Comparison of ENCODE assay signal across 8 mouse cellular contexts in genomic region chr6:35177650-35178272, GRCm38 (mm10). TPM values are rescaled to one million over a fixed set of nuclear protein-coding genes. Genes with fewer than 3 reads are reported as not detected.
DNase-seq lines count a peak whose midpoint lies in the region; ATAC-seq lines count a peak whose summit lies in the region.

No protein-coding gene starts in this region.

- H3K9ac ChIP-seq in kidney, embryonic 16.5 days (replicated peaks; ENCODE audit: low read length): peak overlapping the region; percentile 75
- H3K9ac ChIP-seq in heart, embryonic 16.5 days (ENCODE audit: low read length): peak overlapping the region; percentile 85
- peak overlapping the region; percentile 92 for H3K9ac ChIP-seq in liver, embryonic 12.5 days

- H3K27ac ChIP-seq in kidney, embryonic 16.5 days (ENCODE audit: low read length): peak overlapping the region; percentile 96
- peak overlapping the region; percentile 92 for H3K27ac ChIP-seq in heart, embryonic 16.5 days (ENCODE audit: low read length)
- peak overlapping the region; percentile 85 for H3K27ac ChIP-seq in liver, embryonic 12.5 days

- H3K4me3 ChIP-seq in kidney, embryonic 16.5 days (ENCODE audit: low read length): peak overlapping the region; percentile 63
- H3K4me3 ChIP-seq in heart, embryonic 16.5 days (ENCODE audit: low read length): peak overlapping the region; percentile 73
- H3K4me3 ChIP-seq in liver, embryonic 12.5 days: peak overlapping the region; percentile 82

- H3K36me3 ChIP-seq in kidney, embryonic 16.5 days (ENCODE audit: insufficient read depth, low read length): no peaks in the 10 kb centered on the region
- H3K36me3 ChIP-seq in heart, embryonic 16.5 days (ENCODE audit: control insufficient read depth, insufficient read depth): no peaks in the 10 kb centered on the region
- no peaks in the 10 kb centered on the region for H3K36me3 ChIP-seq in liver, embryonic 12.5 days

- WGBS in kidney, embryonic 16.5 days: under 1% methylated on average over 59 of the region's 69 CpGs
- WGBS in heart, embryonic 16.5 days: under 1% methylated on average over 69 of the region's 69 CpGs
- under 1% methylated on average over 69 of the region's 69 CpGs for whole genome bisulfite sequencing in liver, embryonic 12.5 days (ENCODE audit: insufficient replicate concordance)

- peak overlapping the region; percentile 69 for H3K4me2 ChIP-seq in kidney, embryonic 16.5 days (replicated peaks; ENCODE audit: low read depth, low read length)
- H3K4me2 ChIP-seq in heart, embryonic 16.5 days (ENCODE audit: low read depth, low read length): peak overlapping the region; percentile 96
- peak overlapping the region; percentile 98 for H3K4me2 ChIP-seq in liver, embryonic 12.5 days

- ATAC-seq in kidney, embryonic 16.5 days (ENCODE audit: low FRiP score, low TSS enrichment): peak; percentile 84
- ATAC-seq in heart, embryonic 16.5 days (replicated peaks; ENCODE audit: extremely low read depth, insufficient read depth, low FRiP score): peak; percentile 47; the same call in 1 of the 2 replicates
- peak; percentile 53 for ATAC-seq in liver, embryonic 12.5 days

- H3K4me1 ChIP-seq in kidney, embryonic 16.5 days (ENCODE audit: insufficient read depth, low read length): no peaks in the 10 kb centered on the region
- H3K4me1 ChIP-seq in heart, embryonic 16.5 days (ENCODE audit: control insufficient read depth, insufficient read depth, low read length): peaks cover 8% of the 10 kb centered on the region; the same call in 1 of the 2 replicates
- H3K4me1 ChIP-seq in liver, embryonic 12.5 days: peaks cover 32% of the 10 kb centered on the region

- H3K9me3 ChIP-seq in kidney, embryonic 16.5 days (ENCODE audit: low read length): no peaks in the 10 kb centered on the region
- H3K9me3 ChIP-seq in heart, embryonic 16.5 days (replicated peaks; ENCODE audit: control insufficient read depth, low read length): no peaks in the 10 kb centered on the region
- no peaks in the 10 kb centered on the region for H3K9me3 ChIP-seq in liver, embryonic 12.5 days (replicated peaks)

- no peaks in the 10 kb centered on the region for H3K27me3 ChIP-seq in kidney, embryonic 16.5 days (ENCODE audit: insufficient read depth, low read length)
- no peaks in the 10 kb centered on the region for H3K27me3 ChIP-seq in heart, embryonic 16.5 days (ENCODE audit: control insufficient read depth, insufficient read depth, low read length)
- no peaks in the 10 kb centered on the region for H3K27me3 ChIP-seq in liver, embryonic 12.5 days (replicated peaks)

- no peak for DNase-seq in kidney, adult 9 months
- DNase-seq in T-cell, adult 2 months (ENCODE audit: low spot score): peak; percentile 31
- peak; percentile 73 for DNase-seq in embryo, embryonic 9.5 days (ENCODE audit: extremely low spot score)
- peak; percentile 3 to 33 for DNase-seq in monocyte, adult 2 months (ENCODE audit: low read depth in 1 of 2, low spot score in 2 of 2)
- peak; percentile 58 to 77 for DNase-seq in thymus, postnatal 10 days (ENCODE audit: low spot score in 2 of 2)

RNA-seq across cellular contexts. Expression of gene Nup205, which starts 0.5 kb away (rescaled TPM):
- 36.6 and 41.1 TPM in 2 replicates for polyA plus RNA-seq in kidney, embryonic 16.5 days (2015; fragmentation: Nextera tagmentation; extraction: Ambion mirVana)
- polyA plus RNA-seq in heart, embryonic 16.5 days (2015; fragmentation: Nextera tagmentation; extraction: Ambion mirVana): 23.0 and 24.4 TPM in 2 replicates
- 36.5 and 40.4 TPM in 2 replicates for polyA plus RNA-seq in liver, embryonic 12.5 days (2016; fragmentation: Nextera tagmentation; extraction: Ambion mirVana)

RNA-seq across cellular contexts. Expression of gene Cnot4, which starts 44.2 kb away (rescaled TPM):
- polyA plus RNA-seq in kidney, embryonic 16.5 days (2015; fragmentation: Nextera tagmentation; extraction: Ambion mirVana): 23.1 and 26.3 TPM in 2 replicates
- polyA plus RNA-seq in heart, embryonic 16.5 days (2015; fragmentation: Nextera tagmentation; extraction: Ambion mirVana): 18.1 and 19.2 TPM in 2 replicates
- 15.1 and 15.2 TPM in 2 replicates for polyA plus RNA-seq in liver, embryonic 12.5 days (2016; fragmentation: Nextera tagmentation; extraction: Ambion mirVana)
